Mouse (Mus musculus) 3T3-L1 (cell line): Measurements from ENCODE around the gene Xntrpc.

ENCODE experiments used
- DNase-seq: peaks from one replicate; pipeline ENCODE4 v3.0.0-alpha.2; 2015; ENCODE audit warnings: low read depth, low spot score

Gene Xntrpc

DNA sequence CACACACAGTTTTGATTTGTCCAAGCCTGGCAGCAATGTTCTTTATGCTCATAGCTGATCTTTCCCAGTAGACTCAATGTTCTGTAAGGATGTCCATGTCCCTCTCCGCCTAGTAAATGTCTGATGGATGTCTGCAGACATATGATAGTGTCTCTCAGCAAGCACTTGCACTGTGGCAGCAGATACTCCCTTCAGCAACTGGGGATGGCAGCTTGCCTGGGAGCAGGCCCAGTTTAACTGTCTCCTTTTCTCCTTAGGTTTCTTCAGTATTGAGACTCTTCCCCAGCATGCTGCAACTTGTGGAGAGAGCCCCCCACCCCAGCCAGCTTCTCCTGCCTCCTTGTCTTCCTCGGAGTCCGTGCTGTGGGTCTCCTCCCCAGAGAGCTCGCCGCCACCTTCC is 16.3 kb downstream of the Xntrpc start:
- DNase-seq: no peak

DNA sequence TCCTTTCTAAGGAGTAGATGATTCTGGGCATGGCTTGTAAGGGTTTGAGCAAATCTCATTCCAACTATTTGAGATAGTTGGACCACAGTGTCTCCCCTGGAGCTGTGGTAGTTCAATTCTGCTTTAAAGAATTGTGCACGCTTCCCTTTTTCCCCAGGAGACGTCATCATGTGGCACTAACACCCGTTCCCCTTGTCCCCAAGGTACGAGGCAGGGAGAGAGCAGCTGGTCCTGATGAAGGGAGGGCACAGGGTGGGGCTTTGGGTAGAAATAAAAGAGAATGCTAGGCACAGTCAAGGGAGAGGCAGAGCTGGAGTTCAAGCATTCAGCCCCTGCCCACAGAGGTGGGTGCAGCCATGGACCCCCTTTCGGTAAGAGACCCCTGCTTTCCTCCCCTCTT is 17.3 kb downstream of the Xntrpc start, which contains the start of gene Trpc2:
TSS of gene Trpc2 (plus strand) at position 301 of the 400 bp plus-strand sequence.
- no peak for DNase-seq

DNA sequence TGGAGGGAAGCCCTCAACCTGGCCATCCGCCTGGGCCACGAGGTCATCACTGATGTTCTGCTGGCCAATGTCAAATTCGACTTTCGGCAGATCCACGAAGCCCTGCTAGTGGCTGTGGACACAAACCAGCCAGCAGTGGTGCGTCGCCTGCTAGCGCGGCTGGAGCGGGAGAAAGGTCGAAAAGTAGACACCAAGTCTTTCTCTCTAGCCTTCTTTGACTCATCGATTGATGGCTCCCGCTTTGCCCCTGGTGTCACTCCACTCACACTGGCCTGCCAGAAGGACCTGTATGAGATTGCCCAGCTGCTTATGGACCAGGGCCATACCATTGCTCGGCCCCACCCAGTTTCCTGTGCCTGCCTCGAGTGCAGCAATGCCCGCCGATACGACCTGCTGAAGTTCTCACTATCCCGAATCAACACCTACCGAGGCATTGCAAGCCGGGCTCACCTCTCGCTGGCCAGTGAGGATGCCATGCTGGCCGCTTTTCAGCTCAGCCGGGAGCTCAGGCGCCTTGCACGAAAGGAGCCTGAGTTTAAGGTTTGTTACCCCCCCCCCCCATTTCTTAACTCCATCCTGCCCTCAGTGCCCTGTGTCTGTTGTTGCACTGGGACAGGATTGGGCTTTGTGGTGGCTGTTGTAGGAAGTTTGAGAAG is 18.7 kb downstream of the Xntrpc start:
- no peak for DNase-seq

DNA sequence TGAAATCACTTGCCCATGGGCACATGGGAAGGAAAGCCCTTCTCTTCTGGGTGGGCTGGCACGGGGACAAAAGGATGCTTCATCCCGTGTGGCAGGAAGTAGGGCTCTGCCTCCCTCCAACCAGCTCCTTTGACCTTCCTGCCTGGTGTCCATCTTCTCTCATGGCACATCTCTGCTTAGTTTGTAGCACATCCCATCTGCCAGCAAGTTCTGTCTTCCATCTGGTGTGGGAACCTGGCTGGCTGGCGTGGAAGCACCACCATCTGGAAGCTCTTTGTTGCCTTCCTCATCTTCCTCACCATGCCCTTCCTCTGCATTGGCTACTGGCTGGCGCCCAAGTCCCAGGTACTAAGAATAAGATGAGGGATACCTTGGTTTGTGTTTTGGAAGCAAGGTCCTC is 21.8 kb downstream of the Xntrpc start:
- DNase-seq: no peak

DNA sequence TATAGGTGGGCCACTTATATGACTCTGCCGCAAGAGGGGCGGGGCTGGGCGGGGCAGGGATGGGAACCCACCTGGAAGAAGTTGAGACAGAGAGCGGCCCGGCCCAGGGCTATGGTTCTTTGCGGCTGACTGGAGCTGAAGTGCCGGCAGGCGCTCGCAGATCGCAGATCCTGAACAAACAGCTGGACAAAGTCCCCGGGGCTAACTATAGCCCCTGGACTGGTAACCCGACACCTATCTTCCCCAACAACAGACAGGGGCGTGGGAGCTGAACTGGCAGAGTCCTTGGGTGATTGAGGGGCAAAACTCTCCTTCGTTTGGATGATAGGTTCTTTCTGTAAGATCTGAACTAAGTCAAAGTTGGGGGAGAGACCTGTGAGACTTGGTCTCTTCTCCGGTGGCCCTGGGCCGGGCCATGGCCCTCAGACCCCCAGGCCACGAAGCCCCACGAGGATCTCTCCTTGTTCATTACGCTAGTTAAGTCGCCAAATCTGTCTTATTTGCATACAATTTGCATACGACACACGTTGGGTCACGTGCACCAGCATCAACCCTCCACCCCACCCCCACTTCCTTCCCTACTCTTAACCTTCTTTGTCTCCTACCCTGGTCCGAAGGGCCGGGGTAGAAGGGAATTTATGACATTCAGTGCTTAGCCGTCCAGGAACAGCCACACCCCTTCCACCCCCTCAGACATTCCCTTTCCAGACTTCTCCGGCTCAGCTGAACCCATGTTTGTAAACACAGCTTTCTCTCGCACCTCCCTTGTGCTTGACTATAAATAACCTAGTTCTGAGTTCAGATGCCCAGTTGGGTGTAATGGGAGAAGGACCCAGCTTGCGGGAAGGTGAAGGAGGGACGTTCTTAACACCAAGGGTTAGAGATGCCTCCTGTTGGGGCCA is 34.5 kb downstream of the Xntrpc start:
- no peak for DNase-seq

DNA sequence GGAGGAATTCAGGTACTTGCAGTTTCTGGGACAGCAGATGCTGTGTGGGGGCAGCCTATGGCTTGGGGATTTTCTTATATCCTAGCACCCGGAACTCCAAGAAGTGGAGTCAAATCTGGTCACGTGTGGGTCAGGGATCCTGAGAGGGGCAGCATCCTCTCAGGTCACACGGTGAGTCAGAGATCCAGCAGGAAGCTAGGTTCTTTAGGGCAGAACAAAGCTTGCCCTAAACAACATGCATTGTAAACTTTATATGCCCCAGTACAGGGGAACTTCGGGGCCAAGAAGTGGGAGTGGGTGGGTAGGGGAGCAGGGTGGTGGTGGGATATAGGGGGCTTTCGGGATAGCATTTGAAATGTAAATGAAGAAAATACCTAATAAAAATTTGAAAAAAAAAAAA is 35.4 kb downstream of the Xntrpc start:
- no peak for DNase-seq

DNA sequence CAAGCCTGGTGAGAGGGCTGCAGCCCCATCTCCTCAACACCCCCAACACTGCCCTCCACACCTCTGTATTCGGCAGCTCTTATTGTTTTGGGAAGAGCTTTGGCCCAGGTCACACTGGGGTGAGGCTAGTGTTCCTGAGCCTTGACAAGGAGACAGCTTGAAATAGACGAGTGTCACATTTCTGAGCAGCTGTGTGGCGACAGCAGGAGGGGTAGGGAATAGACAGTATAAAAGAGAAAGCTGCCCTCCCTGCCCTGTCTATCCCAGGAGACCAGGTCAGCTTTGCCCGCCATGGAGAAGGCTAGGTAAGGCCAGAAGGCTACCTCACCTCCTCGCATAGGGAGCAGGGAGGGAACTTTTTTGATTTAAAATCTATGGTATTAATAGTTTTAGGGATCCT is 36.0 kb downstream of the Xntrpc start, which contains the start of gene Art1:
TSS of gene Art1 (plus strand) at position 257 of the 400 bp plus-strand sequence.
- no peak for DNase-seq

DNA sequence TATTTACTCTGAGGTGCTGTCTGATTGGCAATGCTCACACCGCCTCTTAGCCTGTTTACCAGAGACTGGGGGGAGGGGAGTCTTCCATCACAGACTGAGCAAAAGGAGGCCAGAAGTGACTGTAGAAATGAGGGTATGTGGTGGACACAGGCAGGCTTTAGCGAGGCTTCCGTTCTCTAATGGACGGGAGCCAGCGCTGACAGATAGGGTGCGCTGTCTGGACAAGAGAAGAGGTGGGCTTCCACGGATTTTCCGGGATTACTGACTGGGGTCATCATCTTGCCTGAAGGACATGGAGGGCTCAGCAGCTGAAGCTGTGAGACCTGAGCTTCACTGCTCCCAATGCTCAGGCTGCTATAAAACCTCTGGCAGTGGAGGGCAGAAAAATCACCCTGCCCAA is 36.7 kb downstream of the Xntrpc start:
- DNase-seq: no peak

DNA sequence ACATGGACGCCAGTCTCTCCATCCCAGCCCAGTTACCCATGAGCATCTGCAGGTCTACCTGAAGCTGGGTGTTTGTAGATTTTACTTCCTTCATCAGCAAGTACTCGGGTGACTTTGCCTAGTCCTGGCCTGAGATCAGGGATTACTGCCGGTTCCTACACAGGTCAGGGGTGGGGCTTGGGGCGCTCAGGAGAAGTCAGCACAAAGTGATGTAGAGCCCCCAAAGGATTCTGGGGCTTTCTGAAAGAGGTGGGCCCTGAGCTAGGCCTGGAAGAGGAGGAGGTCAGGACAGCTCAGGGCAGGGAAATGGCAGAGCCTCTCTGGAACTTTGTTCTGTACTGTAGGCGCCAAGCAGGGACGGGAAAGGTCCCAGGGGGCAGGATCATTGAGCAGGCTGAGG is 37.2 kb downstream of the Xntrpc start:
- DNase-seq: no peak

DNA sequence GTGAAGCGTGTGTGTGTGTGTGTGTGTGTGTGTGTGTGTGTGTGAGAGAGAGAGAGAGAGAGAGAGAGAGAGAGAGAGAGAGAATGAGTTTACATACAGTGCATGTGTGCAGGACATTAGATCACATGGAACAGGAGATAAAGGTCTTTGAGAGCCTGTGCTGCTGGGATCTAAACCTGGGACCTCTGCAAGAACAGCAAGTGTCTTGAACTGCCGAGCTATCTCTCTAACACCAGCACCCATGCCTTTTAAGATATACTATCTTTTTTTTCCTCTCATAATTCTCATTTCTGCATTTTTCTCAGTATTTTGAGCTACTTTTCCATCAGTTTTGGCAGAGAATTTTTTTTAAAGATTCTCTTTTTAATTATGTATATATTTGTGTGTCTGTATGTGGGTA is 38.0 kb downstream of the Xntrpc start:
- DNase-seq: no peak

DNA sequence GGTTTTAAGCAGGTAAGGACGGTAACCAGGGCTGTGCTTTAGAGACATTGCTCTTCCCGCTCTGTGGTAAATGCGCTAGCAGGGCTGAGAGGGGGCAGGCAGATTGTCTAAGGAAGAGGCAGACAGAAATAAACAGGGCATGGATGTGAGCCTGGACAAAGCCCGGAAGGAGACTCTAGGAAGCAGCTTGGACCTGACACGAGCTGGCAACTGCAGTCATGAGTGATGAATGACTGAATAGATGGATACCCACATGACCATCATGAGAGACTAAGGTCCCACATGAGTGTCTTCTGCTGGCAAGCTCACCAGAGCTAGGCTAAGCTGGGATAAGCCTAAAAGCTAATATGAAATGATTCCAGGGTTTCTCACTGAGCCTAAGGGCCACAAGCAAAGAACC is 38.6 kb downstream of the Xntrpc start:
- no peak for DNase-seq

DNA sequence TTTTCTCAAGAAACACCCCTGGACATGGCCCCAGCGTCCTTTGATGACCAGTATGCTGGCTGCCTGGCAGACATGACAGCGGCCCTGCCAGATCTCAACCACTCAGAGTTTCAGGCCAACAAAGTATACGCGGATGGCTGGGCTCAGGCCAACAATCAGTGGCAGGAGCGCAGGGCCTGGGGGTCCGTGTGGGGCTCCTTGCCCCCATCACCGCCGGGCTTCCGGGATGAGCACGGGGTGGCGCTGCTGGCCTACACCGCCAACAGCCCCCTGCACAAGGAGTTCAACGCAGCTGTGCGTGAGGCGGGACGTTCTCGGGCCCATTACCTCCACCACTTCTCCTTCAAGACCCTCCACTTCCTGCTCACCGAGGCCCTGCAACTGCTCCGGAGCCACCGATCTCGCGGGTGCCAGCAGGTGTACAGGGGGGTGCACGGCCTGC is 41.2 kb downstream of the Xntrpc start:
- no peak for DNase-seq

DNA sequence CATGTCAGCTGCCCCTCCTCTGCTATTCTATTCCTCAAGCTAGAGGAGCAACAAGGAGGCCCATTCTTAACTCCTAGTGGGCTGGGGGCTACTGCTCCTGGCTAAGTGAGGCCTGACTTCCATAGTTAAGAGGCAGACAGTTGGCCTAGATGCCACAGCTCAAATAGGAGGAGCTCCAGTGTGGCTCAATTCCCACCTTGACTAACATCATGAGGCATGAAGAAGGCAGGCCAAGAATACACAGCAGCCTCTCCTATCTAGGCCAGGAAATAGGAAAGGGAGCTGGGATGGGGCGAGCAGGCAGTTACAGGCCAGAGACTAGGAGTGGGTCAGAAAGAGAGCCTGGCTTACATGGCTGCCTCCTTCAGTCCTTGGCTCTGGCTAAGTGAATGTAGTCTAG is 42.7 kb downstream of the Xntrpc start:
- DNase-seq: no peak

DNA sequence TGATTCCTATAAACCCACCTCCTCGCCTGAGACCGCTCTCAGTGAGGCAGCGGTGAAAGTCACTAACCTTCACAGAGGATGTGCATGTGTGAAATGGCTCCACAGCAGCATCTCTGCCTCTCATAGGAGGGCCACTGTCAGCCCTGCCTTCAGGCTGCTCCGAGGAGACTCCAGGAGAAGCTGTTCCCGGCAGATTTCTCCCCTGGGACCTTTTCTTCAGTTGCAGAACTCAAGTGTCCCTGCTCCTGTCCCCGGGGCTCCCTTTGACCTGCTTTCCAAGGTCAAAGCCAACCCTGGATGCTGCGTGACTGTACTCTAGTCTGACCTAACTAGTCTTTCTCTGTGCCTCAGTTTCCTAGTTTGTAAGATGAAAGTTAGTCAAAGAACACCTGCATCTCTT is 43.7 kb downstream of the Xntrpc start, which contains the start of gene Art5:
TSS of gene Art5 (minus strand) at position 319 of the 400 bp plus-strand sequence.
- no peak for DNase-seq

DNA sequence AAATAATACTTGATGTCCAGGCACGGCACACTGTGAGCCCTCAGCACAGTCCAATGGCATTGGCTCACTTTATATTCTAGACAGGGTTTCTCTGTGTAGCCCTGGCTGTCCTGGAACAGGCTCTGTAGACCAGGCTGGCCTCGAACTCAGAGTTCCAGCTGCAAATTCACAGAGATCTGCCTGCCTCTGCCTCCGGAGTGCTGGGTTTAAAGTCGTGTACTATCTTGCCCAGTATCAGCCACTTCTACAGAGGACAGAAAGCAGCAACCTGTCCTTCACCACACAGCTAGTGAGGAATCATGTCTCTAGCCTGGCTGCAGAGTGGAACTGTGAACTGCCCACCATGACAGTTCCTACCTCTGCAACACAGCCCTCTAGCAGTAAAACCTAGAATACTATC is 44.2 kb downstream of the Xntrpc start:
- no peak for DNase-seq

DNA sequence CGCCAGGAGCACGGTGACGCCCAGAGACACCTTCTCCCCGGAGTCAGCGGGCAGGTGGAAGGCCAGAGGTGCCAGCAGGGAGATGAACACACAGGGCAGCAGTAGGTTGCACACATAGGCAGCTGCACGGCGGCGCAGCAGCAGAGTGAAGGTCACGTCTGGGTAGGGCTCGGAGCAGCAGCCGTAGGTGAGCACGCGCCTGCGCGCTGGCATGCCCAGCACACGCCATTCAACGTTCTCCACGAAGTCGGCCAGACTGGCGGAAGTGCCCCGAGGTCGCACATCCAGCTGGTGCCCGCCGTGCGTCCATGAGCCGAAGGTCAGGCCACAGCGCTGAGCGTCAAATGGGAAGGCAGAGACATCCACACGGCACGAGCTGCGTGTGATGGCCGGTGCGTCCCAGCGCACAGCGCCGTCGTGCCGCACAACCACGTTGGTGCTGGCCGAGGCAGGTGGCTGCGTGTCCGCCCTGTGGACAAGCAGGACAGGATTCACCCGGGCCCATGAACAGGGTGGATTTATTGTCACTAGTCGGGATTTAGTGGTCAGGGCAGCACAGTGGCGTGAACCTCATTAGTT is 47.7 kb downstream of the Xntrpc start:
- no peak for DNase-seq

DNA sequence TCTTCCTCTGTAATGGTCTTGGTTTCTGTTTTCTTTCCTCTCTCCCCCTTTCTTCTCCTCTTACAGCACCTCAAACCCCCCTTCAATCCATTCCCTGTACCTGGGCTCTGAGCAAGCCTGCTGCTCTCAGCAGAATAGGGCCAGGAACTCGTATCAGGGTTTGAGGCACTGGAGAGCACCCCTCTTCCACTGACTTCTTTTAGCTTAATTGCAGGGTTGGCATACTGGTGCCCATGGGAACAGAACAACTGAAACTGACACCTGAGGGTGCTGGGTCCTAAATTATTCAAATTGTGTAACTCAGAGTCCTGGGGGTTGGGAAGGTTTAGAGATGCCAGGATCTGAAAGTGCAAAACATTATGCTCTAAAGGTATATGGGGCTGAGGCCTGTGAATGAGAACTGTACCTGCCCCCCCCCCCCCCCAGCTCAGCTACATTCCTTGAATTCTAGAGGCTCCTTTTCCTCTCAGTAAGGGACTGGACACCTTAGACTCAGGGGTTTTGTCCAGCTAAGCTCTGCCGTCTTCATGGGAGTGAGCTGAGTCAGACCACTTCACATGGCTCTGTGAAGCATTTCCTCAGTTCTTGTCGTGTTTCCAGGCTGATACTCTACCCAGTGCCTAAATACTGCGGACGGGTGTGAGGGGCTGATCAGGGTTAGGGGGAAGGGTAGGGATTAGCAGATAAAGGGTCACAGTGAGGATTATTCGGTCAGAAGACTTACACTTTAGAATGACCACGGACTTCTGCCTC is 51.2 kb downstream of the Xntrpc start, which contains the start of gene Chrna10:
TSS of gene Chrna10 (minus strand) at position 250 of the 753 bp plus-strand sequence.
- peak; percentile 11 for DNase-seq

DNA sequence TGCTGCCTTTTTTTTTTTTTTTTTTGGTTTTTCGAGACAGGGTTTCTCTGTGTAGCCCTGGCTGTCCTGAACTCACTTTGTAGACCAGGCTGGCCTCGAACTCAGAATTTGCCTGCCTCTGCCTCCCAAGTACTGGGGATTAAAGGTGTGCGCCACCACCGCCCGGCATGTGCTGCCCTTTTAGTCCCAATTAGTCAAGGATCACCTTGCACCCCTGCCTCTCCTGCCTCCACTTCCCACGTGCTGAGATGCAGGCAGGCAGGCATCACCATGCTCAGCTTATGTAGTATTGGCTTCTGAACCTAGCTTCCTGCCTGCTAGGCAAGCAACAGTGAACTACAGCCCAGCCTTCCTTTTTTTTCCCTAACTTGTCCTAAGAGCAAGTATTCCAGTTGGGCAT is 51.9 kb downstream of the Xntrpc start:
- DNase-seq: no peak

DNA sequence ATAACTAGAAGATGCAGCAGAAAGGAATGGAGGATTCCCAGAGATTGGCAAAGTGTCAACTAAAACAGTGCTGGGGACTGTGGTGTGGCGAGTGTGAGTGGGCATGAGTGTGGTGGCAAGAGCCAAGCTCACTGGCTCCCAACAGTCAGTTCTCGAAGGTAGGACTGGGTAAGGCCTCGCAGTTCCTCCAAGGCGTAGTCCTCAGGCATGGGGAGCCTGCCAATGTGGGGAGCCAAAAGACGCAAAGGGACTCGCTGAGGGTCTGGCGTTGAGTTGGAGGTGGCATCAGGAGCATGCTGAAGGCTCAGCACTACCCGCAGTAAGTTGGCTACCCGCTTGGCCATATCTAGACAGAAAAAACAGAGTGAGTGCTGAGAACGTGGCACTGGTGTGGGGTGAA is 54.8 kb downstream of the Xntrpc start:
- no peak for DNase-seq

DNA sequence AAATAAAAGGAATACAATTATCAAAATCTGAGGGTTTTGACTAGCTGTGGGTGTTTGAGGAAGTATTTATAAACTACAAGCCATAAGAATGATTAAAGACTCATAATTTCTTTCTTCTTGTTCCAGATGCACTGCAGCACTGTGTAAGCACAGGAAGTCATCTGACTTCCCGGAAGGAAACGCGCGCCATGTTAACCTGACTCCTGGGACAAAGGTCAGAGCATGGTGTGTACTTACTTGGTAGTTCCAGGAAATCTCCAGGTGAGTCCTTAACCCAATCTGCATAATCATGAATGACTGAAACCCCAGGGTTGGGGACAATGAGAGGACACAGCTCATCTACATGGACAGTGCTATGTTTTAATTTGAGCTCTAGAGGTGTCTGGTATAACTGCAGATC is 66.9 kb downstream of the Xntrpc start:
- no peak for DNase-seq

DNA sequence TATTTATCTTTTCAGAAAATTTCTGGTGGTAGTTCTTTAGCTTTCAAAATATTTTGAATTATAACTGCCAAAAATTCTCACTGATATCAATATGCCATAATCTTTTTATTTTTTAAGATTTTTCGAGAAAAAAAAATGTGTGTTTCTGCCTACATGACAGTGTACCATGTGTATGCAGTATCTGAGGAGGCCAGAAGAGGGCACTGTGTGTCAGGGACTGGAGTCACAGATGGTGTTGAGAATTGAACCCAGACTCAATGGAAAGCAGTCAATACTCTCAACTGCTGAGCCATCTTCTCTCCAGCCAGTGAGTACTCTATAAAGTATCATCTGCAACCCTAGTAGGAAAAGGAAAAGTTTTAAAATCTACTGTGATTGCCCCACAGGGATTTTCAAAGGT is 72.0 kb downstream of the Xntrpc start:
- DNase-seq: peak; percentile 52

DNA sequence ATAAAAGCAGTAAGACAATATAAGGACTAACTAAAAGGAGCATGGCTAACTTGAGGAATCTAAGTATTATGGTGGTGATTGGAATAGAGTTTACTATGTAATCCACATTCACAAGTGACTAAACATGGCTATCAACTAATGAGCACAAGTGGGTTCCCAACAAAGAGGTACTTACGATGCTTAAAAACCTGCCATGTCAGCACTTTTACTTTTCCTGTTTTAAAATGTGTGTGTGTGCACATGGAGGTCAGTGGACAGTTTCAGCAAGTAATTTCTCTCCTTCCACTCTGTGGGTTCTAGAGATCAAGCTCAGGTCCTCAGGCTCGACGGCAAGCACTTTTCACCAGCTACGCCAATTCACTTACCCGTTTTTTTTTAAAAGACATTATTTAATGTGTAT is 72.4 kb downstream of the Xntrpc start:
- DNase-seq: peak; percentile 2
